Mouse (Mus musculus): ENCODE measurements at regions not wholly inside any gene's neighbourhood (a gene's known extent, or its start where the extent isn't known, plus 50 kb on each side); places are given as distances from the start of the nearest gene placed in this dataset.

DNA sequence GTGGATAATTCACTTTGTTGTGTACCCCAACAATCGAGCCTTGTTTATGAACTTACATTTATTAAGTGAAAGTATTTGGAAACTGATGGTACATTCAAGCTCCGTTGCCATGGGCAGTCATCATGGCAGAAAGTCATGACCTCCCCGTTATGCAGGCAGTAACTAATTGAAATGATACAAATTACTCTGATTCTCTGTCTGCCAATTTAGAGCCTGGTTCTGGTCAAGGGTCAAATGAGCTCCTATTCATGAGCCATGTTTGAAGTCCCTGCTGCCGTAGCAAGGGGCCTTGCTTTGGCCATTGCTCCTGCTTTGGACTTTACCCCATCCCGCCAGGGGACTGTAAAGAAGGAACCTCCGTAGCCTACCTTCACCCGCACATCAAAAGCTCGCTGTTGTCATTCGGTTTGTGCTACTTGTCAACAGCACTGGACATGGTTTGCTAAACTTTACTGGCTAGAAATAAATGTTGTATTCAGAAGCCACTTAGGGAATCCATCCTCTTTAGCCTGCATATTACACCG is 152.8 kb upstream of the Foxd3 start:
- no peak overlapping the region for H3K4me3 ChIP-seq (ENCODE audit: insufficient read depth, poor library complexity, severe bottlenecking)
- H3ac ChIP-seq (ENCODE audit: control insufficient read depth, insufficient read length, low read depth): no peak overlapping the region
- no peaks in the 10 kb centered on the region for H3K36me3 ChIP-seq (ENCODE audit: control insufficient read depth, insufficient read depth)
- H3K27me3 ChIP-seq (ENCODE audit: control insufficient read depth, insufficient read depth, insufficient read length): no peaks in the 10 kb centered on the region
- no peak for TF ChIP-seq MYOD1 (IDR thresholded peaks at IDR 0.05; ENCODE audit: control insufficient read depth, insufficient read length, low read depth)
- TF ChIP-seq MYOG (IDR thresholded peaks at IDR 0.05; ENCODE audit: control insufficient read depth, extremely low read depth, insufficient read length): no peak
- no peak for TF ChIP-seq FOSL1 (IDR thresholded peaks at IDR 0.05; ENCODE audit: insufficient read depth, low read length, poor library complexity, severe bottlenecking)
- TF ChIP-seq MAX (IDR thresholded peaks at IDR 0.05): no peak
- TF ChIP-seq USF1 (IDR thresholded peaks at IDR 0.05; ENCODE audit: low read depth): no peak
- no peak for TF ChIP-seq CTCF (IDR thresholded peaks at IDR 0.05; ENCODE audit: control insufficient read depth, insufficient read depth, insufficient read length)
- no peak for TF ChIP-seq CEBPB (IDR thresholded peaks at IDR 0.05; ENCODE audit: low read depth)
- H3K79me2 ChIP-seq (ENCODE audit: control insufficient read depth, insufficient read depth): no peaks in the 10 kb centered on the region
- H3K79me3 ChIP-seq (ENCODE audit: low read depth): no peaks in the 10 kb centered on the region

DNA sequence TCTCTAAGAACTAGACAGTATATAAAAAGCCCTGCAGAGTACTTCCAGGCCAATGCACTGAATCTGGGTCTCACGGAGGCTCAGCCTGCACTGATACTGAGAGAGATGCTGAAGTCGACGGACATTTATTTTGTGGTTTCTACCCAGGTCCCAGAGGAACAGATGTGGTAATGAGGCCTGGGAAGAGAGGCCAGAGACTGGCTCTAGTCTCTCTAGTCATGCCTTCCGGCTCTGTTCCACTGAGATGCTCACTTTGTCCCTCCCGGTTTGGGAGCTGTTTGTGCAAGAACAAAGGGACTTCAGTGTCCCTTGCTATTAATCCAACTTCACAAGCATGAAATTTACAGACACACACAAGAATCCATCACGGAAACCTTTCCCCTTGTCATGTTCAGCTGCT is 144.1 kb upstream of the Foxd3 start:
- no peak for TF ChIP-seq MYOG (IDR thresholded peaks at IDR 0.05; ENCODE audit: control insufficient read depth, extremely low read depth, insufficient read length)
- no peak for TF ChIP-seq CTCF (IDR thresholded peaks at IDR 0.05; ENCODE audit: control insufficient read depth, insufficient read depth, insufficient read length)
- TF ChIP-seq MYOD1 (IDR thresholded peaks at IDR 0.05; ENCODE audit: control insufficient read depth, insufficient read length, low read depth): no peak
- no peak for TF ChIP-seq USF1 (IDR thresholded peaks at IDR 0.05; ENCODE audit: low read depth)
- TF ChIP-seq CEBPB (IDR thresholded peaks at IDR 0.05; ENCODE audit: low read depth): no peak
- no peak for TF ChIP-seq FOSL1 (IDR thresholded peaks at IDR 0.05; ENCODE audit: insufficient read depth, low read length, poor library complexity, severe bottlenecking)
- no peak for TF ChIP-seq MAX (IDR thresholded peaks at IDR 0.05)
- H3K36me3 ChIP-seq (ENCODE audit: control insufficient read depth, insufficient read depth): no peaks in the 10 kb centered on the region
- no peaks in the 10 kb centered on the region for H3K79me3 ChIP-seq (ENCODE audit: low read depth)
- H3K27me3 ChIP-seq (ENCODE audit: control insufficient read depth, insufficient read depth, insufficient read length): no peaks in the 10 kb centered on the region
- no peak overlapping the region for H3K4me3 ChIP-seq (ENCODE audit: insufficient read depth, poor library complexity, severe bottlenecking)
- no peaks in the 10 kb centered on the region for H3K79me2 ChIP-seq (ENCODE audit: control insufficient read depth, insufficient read depth)
- H3ac ChIP-seq (ENCODE audit: control insufficient read depth, insufficient read length, low read depth): no peak overlapping the region

DNA sequence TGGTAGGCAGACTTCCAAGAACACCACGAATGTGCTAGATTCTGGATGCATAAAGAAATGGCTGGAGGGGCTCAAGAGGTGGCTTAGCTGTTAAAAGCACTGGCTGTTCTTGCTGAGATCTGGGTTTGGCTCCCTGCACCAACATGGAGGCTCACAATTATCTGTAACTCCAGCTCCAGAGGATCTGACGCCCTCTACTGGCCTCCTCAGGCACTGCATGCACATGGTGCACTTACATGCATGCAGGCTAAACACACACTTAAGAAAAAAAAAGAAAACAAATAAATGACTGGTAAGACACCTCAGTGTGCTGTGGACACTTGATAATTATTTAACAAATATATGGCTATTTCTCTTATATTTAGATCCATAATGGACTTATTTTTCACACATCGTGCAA is 139.2 kb upstream of the Foxd3 start:
- H3K36me3 ChIP-seq (ENCODE audit: control insufficient read depth, insufficient read depth): no peaks in the 10 kb centered on the region
- H3K79me2 ChIP-seq (ENCODE audit: control insufficient read depth, insufficient read depth): no peaks in the 10 kb centered on the region
- H3ac ChIP-seq (ENCODE audit: control insufficient read depth, insufficient read length, low read depth): no peak overlapping the region
- H3K79me3 ChIP-seq (ENCODE audit: low read depth): no peaks in the 10 kb centered on the region
- H3K27me3 ChIP-seq (ENCODE audit: control insufficient read depth, insufficient read depth, insufficient read length): no peaks in the 10 kb centered on the region
- no peak overlapping the region for H3K4me3 ChIP-seq (ENCODE audit: insufficient read depth, poor library complexity, severe bottlenecking)
- TF ChIP-seq MYOD1 (IDR thresholded peaks at IDR 0.05; ENCODE audit: control insufficient read depth, insufficient read length, low read depth): no peak
- no peak for TF ChIP-seq FOSL1 (IDR thresholded peaks at IDR 0.05; ENCODE audit: insufficient read depth, low read length, poor library complexity, severe bottlenecking)
- no peak for TF ChIP-seq USF1 (IDR thresholded peaks at IDR 0.05; ENCODE audit: low read depth)
- no peak for TF ChIP-seq CEBPB (IDR thresholded peaks at IDR 0.05; ENCODE audit: low read depth)
- TF ChIP-seq CTCF (IDR thresholded peaks at IDR 0.05; ENCODE audit: control insufficient read depth, insufficient read depth, insufficient read length): no peak
- TF ChIP-seq MAX (IDR thresholded peaks at IDR 0.05): no peak
- no peak for TF ChIP-seq MYOG (IDR thresholded peaks at IDR 0.05; ENCODE audit: control insufficient read depth, extremely low read depth, insufficient read length)

DNA sequence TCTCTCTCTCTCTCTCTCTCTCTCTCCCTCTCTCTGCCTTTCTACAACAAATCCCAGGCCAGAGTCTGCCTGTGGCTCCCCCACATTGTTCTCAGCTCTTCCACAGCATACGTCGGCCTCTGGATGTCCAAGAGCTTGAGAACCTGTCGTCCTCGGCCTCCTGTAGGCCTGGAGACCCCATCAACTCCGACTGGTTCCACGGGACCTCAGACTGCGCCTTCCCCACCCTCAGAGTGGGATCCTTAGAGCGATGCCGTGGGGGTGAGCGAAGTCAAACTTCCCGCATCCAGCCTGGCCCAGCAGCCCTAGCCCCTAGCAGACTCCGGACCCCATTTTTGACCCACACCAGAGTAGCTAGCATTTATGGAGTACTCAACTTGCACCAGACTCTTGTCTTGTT is 128.7 kb upstream of the Foxd3 start:
- TF ChIP-seq USF1 (IDR thresholded peaks at IDR 0.05; ENCODE audit: low read depth) (no peak), MAX (IDR thresholded peaks at IDR 0.05) (no peak), CEBPB (IDR thresholded peaks at IDR 0.05; ENCODE audit: low read depth) (no peak), CTCF (IDR thresholded peaks at IDR 0.05; ENCODE audit: control insufficient read depth, insufficient read depth, insufficient read length) (no peak), MYOG (IDR thresholded peaks at IDR 0.05; ENCODE audit: control insufficient read depth, extremely low read depth, insufficient read length) (no peak), FOSL1 (IDR thresholded peaks at IDR 0.05; ENCODE audit: insufficient read depth, low read length, poor library complexity, severe bottlenecking) (no peak), MYOD1 (IDR thresholded peaks at IDR 0.05; ENCODE audit: control insufficient read depth, insufficient read length, low read depth) (no peak)
- Histone ChIP-seq H3K79me2 (ENCODE audit: control insufficient read depth, insufficient read depth) (no peaks in the 10 kb centered on the region), H3K79me3 (ENCODE audit: low read depth) (no peaks in the 10 kb centered on the region), H3K36me3 (ENCODE audit: control insufficient read depth, insufficient read depth) (no peaks in the 10 kb centered on the region), H3ac (ENCODE audit: control insufficient read depth, insufficient read length, low read depth) (no peak overlapping the region), H3K27me3 (ENCODE audit: control insufficient read depth, insufficient read depth, insufficient read length) (no peaks in the 10 kb centered on the region), H3K4me3 (ENCODE audit: insufficient read depth, poor library complexity, severe bottlenecking) (no peak overlapping the region)

DNA sequence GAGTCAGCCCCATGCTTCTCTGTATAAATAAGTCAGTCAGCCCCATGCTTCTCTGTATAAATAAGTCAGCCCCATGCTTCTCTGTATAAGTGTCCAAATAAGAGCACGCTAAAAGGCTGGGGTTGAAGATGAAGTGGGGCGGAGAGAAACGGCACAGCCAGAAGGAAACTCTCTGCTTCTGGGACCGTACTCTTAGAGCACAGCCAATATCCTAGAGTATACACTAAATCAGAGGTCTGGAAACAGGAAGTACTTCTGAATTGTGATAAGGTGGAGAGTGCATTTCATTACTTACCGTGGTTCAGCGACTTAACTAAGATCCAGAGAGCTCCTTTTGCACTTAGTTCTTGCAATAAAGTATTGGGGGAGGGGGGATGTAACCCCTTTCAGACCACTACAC is 112.1 kb upstream of the Foxd3 start:
- Histone ChIP-seq H3K79me2 (ENCODE audit: control insufficient read depth, insufficient read depth) (no peaks in the 10 kb centered on the region), H3ac (ENCODE audit: control insufficient read depth, insufficient read length, low read depth) (no peak overlapping the region), H3K79me3 (ENCODE audit: low read depth) (no peaks in the 10 kb centered on the region), H3K36me3 (ENCODE audit: control insufficient read depth, insufficient read depth) (no peaks in the 10 kb centered on the region), H3K4me3 (ENCODE audit: insufficient read depth, poor library complexity, severe bottlenecking) (no peak overlapping the region), H3K27me3 (ENCODE audit: control insufficient read depth, insufficient read depth, insufficient read length) (no peaks in the 10 kb centered on the region)
- no peak for TF ChIP-seq MYOD1 (IDR thresholded peaks at IDR 0.05; ENCODE audit: control insufficient read depth, insufficient read length, low read depth)

DNA sequence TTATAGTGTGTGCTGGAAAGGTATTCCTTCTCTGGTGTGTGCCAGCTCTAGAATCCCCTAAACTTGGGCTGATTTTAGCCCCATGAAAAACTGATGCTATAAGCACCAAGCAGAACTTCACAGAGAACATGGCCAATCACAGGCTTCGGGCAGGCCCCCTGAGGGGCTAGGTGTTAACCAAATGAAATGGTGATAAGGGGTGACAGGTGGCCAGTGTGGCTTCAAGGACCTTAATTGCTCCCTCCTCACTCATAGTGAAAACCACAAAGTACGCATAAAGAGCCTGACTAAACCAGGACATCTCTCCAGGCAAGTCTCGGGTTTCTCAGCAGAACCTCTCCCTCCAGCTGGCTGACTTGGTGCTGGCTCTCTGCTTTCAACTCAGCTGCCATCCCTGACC is 110.4 kb upstream of the Foxd3 start:
- TF ChIP-seq FOSL1 (IDR thresholded peaks at IDR 0.05; ENCODE audit: insufficient read depth, low read length, poor library complexity, severe bottlenecking) (no peak), MYOD1 (IDR thresholded peaks at IDR 0.05; ENCODE audit: control insufficient read depth, insufficient read length, low read depth) (peak; percentile 83)
- H3K36me3 ChIP-seq (ENCODE audit: control insufficient read depth, insufficient read depth): no peaks in the 10 kb centered on the region
- H3K4me3 ChIP-seq (ENCODE audit: insufficient read depth, poor library complexity, severe bottlenecking): no peak overlapping the region

More for the DNA sequence above, 110.4 kb upstream of the Foxd3 start:
- Histone ChIP-seq H3K79me3 (ENCODE audit: low read depth) (no peaks in the 10 kb centered on the region), H3ac (ENCODE audit: control insufficient read depth, insufficient read length, low read depth) (no peak overlapping the region), H3K79me2 (ENCODE audit: control insufficient read depth, insufficient read depth) (no peaks in the 10 kb centered on the region), H3K27me3 (ENCODE audit: control insufficient read depth, insufficient read depth, insufficient read length) (no peaks in the 10 kb centered on the region)
